Mouse (Mus musculus) liver, postnatal 0 days (tissue): ENCODE measurements around the gene Tatdn3.

Experiments used
- CTCF ChIP-seq: sonication (generic); IDR thresholded peaks from 2 replicates; pipeline ENCODE4 v1.5.1; 2016; ENCODE audit warnings: antibody characterized with exemption, low read depth
- EP300 ChIP-seq: IDR thresholded peaks from 2 replicates; pipeline ENCODE4 v1.6.1; 2016; ENCODE audit warnings: antibody characterized with exemption, low read depth, mild to moderate bottlenecking

DNA sequence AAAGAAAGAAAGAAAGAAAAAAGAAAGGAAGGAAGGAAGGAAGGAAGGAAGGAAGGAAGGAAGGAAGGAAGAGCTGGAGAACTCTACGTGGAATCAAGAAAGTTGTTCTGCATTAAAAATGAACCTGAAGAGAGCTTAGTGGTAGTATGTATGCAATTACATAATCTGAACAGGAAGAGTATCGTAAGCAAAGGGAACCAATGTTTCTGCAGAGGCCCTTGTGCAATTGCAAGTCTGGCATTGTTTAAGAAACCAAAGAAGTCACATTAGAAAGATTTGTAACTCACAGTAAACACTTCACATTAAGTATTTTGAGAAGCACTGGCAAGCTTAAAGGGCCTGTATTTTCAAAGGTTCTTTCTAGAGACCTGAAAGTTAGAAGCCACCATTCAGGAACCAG is 39.6 kb downstream of the Tatdn3 start:
- TF ChIP-seq CTCF, result no peak
- no peak for TF ChIP-seq EP300
